Mouse (Mus musculus): ENCODE results near the gene Nthl1.

GRCm38 (mm10) chr17:24604557-24604956 lies 27.9 kb upstream of the Nthl1 start:
- no peak for TF ChIP-seq CTCF (IDR thresholded peaks at IDR 0.05; ENCODE audit: low read depth, low read length)
- TF ChIP-seq POLR2A (IDR thresholded peaks at IDR 0.05; ENCODE audit: borderline replicate concordance, low read depth, low read length): no peak
